Mouse (Mus musculus) forebrain, embryonic 15.5 days (tissue): ENCODE results near the gene Ptpn14. TPM values are rescaled to one million over a fixed set of nuclear protein-coding genes. Genes with fewer than 3 reads are reported as not detected.

Experiments
- ATAC-seq: fragments of 200-750 bp; cut with Nextera tagmentation; replicated peaks from 2 replicates; pipeline ENCODE4 v1.8.0; 2017; ENCODE audit warnings: mild to moderate bottlenecking, moderate TSS enrichment, moderate library complexity
- H3K27ac ChIP-seq: fragments of 300-500 bp; sonication (generic); replicated peaks from 2 replicates; pipeline ENCODE4 v1.5.1; 2015; ENCODE audit warnings: mild to moderate bottlenecking, inconsistent platforms
- H3K27me3 ChIP-seq: fragments of 300-500 bp; sonication (generic); 2 replicates; pipeline ENCODE4 v1.6.1; 2015; ENCODE audit warnings: inconsistent platforms
- H3K36me3 ChIP-seq: fragments of 300-500 bp; sonication (generic); 2 replicates; pipeline ENCODE4 v1.6.1; 2015; ENCODE audit warnings: mild to moderate bottlenecking, inconsistent platforms
- H3K4me1 ChIP-seq: fragments of 300-500 bp; sonication (generic); 2 replicates; pipeline ENCODE4 v1.6.1; 2015; ENCODE audit warnings: inconsistent platforms
- H3K4me2 ChIP-seq: fragments of 300-500 bp; sonication (generic); replicated peaks from 2 replicates; pipeline ENCODE4 v1.6.1; 2015; ENCODE audit warnings: mild to moderate bottlenecking, inconsistent platforms
- H3K4me3 ChIP-seq: fragments of 300-500 bp; sonication (generic); 2 replicates; pipeline ENCODE4 v1.5.1; 2015; ENCODE audit warnings: mild to moderate bottlenecking, inconsistent platforms
- H3K9ac ChIP-seq: fragments of 300-500 bp; sonication (generic); replicated peaks from 2 replicates; pipeline ENCODE4 v1.6.1; 2015; ENCODE audit warnings: mild to moderate bottlenecking, inconsistent platforms
- H3K9me3 ChIP-seq: fragments of 300-500 bp; sonication (generic); 2 replicates; pipeline ENCODE4 v1.6.1; 2016; ENCODE audit warnings: inconsistent platforms
- WGBS: fragments of 180-500 bp; shearing (Covaris S2); methylation state at CpG from one replicate; pipeline ENCODE4 v1.1.7; 2015; ENCODE audit warnings: mixed read lengths; 5-methylcytosine and 5-hydroxymethylcytosine counted together
- polyA plus RNA-seq: library from polyadenylated mRNA; unstranded; fragments of >200 nt; fragmentation: Nextera tagmentation; extraction: Ambion mirVana; gene quantifications from 2 replicates; pipeline ENCODE4 v1.2.1, GENCODE M21; 2015

Ptpn14 gene
- polyA plus RNA-seq, 1 experiment from 2014 or later: 0.64 TPM

DNA sequence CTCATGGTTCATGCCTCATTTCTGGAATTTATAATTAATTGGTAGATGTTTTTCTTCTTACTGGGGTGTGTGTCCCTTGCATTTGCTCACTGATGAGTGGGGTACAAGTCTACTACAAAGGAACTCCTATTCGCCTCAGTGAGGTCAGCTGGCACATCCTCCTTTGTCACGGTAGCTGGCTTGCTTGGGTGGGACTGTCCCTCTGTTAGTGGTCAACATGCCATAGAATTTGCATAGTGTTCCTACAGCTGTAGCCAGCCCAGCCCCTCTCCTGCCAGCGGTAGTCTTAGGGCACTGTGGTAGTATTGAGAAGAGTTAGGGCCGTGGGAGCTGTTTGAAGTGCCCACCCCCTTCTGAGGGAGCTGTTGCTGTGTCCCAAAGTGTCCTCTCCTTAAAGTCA lies 73.2 kb downstream of the Ptpn14 start:
- Histone ChIP-seq H3K9ac (no peak overlapping the region), H3K9me3 (no peaks in the 10 kb centered on the region), H3K27me3 (peaks cover 23% of the 10 kb centered on the region; the same call in 1 of the 2 replicates), H3K4me1 (no peaks in the 10 kb centered on the region), H3K4me3 (no peak overlapping the region), H3K36me3 (no peaks in the 10 kb centered on the region), H3K27ac (no peak overlapping the region), H3K4me2 (no peak overlapping the region)
- no peak for ATAC-seq
- WGBS: 98% methylated on average over 4 of the region's 4 CpGs

- no peak overlapping the region for H3K9ac ChIP-seq
- H3K4me2 ChIP-seq: no peak overlapping the region
- H3K27ac ChIP-seq: no peak overlapping the region
- peaks cover 11% of the 10 kb centered on the region; the same call in 1 of the 2 replicates for H3K27me3 ChIP-seq
- H3K4me3 ChIP-seq: no peak overlapping the region
- no peaks in the 10 kb centered on the region for H3K9me3 ChIP-seq
- no peaks in the 10 kb centered on the region for H3K36me3 ChIP-seq
- no peak for ATAC-seq
- no peaks in the 10 kb centered on the region for H3K4me1 ChIP-seq
- 94% methylated on average over 4 of the region's 4 CpGs for whole genome bisulfite sequencing
These were observed 74.5 kb downstream of the Ptpn14 start for GRCm38 (mm10) chr1:189802575-189802974.

- no peak overlapping the region for H3K4me3 ChIP-seq
- no peaks in the 10 kb centered on the region for H3K36me3 ChIP-seq
- no peaks in the 10 kb centered on the region for H3K9me3 ChIP-seq
- H3K27me3 ChIP-seq: no peaks in the 10 kb centered on the region; the same call in 1 of the 2 replicates
- H3K4me2 ChIP-seq: no peak overlapping the region
- no peak for ATAC-seq
- 92% methylated on average over 11 of the region's 11 CpGs for WGBS
- no peak overlapping the region for H3K27ac ChIP-seq
- no peak overlapping the region for H3K9ac ChIP-seq
- no peaks in the 10 kb centered on the region for H3K4me1 ChIP-seq
These were observed 75.7 kb downstream of the Ptpn14 start for GRCm38 (mm10) chr1:189803742-189804141.

DNA sequence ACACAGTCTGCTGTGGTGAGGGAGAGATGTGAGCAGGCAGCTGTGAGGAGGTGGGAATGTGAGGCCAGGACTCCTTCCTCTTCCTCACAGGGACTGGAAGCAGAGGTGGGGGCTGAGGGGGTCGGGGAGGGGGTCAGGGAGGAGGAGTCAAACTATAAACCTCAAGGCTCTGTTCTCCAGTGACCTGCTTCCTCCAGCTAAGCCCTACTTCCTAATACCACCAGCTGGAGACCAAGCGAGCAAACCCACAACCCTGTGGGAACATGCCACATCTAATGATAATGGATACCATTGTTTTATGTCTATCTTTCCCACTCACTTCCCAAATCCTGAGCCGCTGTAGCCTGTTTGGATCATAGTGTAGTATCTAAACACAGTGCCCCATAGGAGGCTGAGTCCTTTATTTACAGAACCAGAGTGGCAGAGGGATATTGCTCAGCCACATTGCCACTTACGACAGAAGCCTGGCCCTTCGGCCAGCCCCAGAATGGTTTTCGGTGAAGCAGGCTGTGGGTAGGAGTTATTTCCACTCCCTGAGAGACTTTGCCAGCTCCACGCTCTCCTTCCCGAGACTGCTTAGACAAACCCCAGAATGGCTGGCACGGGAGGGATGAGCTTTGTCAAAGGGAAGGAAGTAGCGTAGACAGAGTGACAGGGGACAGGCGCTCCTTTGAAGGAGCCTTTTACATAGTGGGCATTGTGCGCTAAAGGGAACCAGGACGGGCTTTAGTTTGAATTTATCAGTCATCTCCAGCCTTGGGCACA lies 78.6 kb downstream of the Ptpn14 start:
- H3K4me3 ChIP-seq: no peak overlapping the region
- H3K4me1 ChIP-seq: no peaks in the 10 kb centered on the region
- H3K4me2 ChIP-seq: no peak overlapping the region
- no peaks in the 10 kb centered on the region for H3K36me3 ChIP-seq
- H3K9me3 ChIP-seq: no peaks in the 10 kb centered on the region
- H3K27ac ChIP-seq: no peak overlapping the region
- H3K27me3 ChIP-seq: no peaks in the 10 kb centered on the region
- WGBS: 82% methylated on average over 13 of the region's 13 CpGs
- no peak for ATAC-seq
- H3K9ac ChIP-seq: no peak overlapping the region

DNA sequence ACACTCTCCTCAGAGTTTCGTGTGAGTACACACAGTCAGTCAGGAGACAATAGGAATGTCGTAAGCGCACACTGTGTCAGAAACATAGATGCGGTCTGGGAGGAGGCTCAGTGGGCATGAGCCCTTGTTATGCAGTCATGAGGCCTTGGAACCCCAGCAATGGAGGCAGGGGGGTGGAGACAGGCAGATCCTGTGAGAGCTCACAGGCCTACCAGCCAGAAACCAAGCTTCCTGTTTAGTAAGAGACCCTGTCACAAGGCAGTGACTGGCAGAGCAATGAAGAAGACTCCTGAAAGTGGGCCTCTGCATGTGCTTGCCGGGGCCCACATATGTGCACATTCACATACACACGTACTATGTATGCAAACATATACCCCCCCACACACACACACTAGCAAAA lies 79.9 kb downstream of the Ptpn14 start:
- Histone ChIP-seq H3K4me1 (no peaks in the 10 kb centered on the region), H3K27ac (no peak overlapping the region), H3K9me3 (no peaks in the 10 kb centered on the region), H3K4me3 (no peak overlapping the region), H3K9ac (no peak overlapping the region), H3K27me3 (no peaks in the 10 kb centered on the region), H3K36me3 (no peaks in the 10 kb centered on the region), H3K4me2 (no peak overlapping the region)
- 90% methylated on average over 6 of the region's 6 CpGs for WGBS
- no peak for ATAC-seq

GRCm38 (mm10) chr1:189808453-189808852 lies 80.4 kb downstream of the Ptpn14 start:
- H3K9me3 ChIP-seq: no peaks in the 10 kb centered on the region
- 89% methylated on average over 2 of the region's 2 CpGs for WGBS
- no peak overlapping the region for H3K27ac ChIP-seq
- H3K4me3 ChIP-seq: no peak overlapping the region
- no peaks in the 10 kb centered on the region for H3K4me1 ChIP-seq
- H3K4me2 ChIP-seq: no peak overlapping the region
- ATAC-seq: no peak
- no peaks in the 10 kb centered on the region for H3K36me3 ChIP-seq
- H3K27me3 ChIP-seq: no peaks in the 10 kb centered on the region
- no peak overlapping the region for H3K9ac ChIP-seq

DNA sequence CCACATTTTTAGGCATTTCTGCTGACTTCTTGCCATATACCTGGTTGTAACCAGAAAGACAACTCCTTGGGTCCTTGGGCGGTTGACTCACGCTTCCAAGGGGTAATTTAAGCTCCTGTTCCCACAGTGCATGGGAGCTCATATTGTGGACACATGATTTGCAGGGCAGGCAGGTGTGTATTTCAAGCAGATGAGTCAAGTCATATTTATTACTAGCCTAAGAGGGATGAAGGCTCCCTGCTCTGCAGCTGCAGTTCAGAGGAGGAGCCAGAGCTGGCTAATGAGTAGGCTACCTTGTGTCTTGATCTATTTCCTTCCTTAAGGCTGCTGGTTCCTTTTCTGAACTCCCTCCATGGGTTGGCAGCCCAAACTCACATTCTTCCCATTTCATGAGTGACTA lies 83.7 kb downstream of the Ptpn14 start:
- Histone ChIP-seq H3K4me1 (no peaks in the 10 kb centered on the region), H3K4me2 (no peak overlapping the region), H3K36me3 (no peaks in the 10 kb centered on the region), H3K9ac (no peak overlapping the region), H3K4me3 (no peak overlapping the region), H3K9me3 (no peaks in the 10 kb centered on the region), H3K27me3 (no peaks in the 10 kb centered on the region), H3K27ac (no peak overlapping the region)
- no peak for ATAC-seq
- WGBS: 96% methylated on average over 2 of the region's 2 CpGs

- no peaks in the 10 kb centered on the region for H3K4me1 ChIP-seq
- H3K27ac ChIP-seq: no peak overlapping the region
- H3K4me2 ChIP-seq: no peak overlapping the region
- no peak overlapping the region for H3K9ac ChIP-seq
- 89% methylated on average over 4 of the region's 4 CpGs for WGBS
- no peak for ATAC-seq
- H3K9me3 ChIP-seq: no peaks in the 10 kb centered on the region
- H3K4me3 ChIP-seq: no peak overlapping the region
- H3K36me3 ChIP-seq: no peaks in the 10 kb centered on the region
- no peaks in the 10 kb centered on the region for H3K27me3 ChIP-seq
These were observed 86.3 kb downstream of the Ptpn14 start for GRCm38 (mm10) chr1:189814385-189814784.

- Histone ChIP-seq H3K9ac (no peak overlapping the region), H3K4me2 (no peak overlapping the region), H3K9me3 (no peaks in the 10 kb centered on the region), H3K27ac (no peak overlapping the region), H3K36me3 (no peaks in the 10 kb centered on the region), H3K27me3 (no peaks in the 10 kb centered on the region), H3K4me3 (no peak overlapping the region), H3K4me1 (no peaks in the 10 kb centered on the region)
- no peak for ATAC-seq
- WGBS: 90% methylated on average over 8 of the region's 8 CpGs
These were observed 89.0 kb downstream of the Ptpn14 start for GRCm38 (mm10) chr1:189817089-189817488.

DNA sequence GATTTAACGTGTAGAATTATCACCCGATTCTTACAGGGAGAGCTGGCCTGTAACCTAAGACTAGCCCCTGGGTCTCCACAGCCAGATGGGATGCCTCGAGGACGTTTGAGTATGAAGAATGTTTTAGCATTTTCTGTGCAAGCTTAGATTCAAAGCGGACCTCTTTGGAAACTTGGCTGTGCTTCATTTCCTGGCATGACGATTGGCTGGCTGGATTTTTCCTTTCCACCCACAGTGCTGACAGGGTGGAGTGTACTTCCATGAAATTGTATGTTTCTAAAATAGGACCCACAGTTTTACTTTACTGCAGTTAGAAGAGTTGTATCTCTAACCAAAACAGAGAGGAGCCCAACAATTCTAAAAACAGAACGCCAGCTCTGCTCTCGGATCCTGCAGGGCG lies 89.7 kb downstream of the Ptpn14 start:
- Histone ChIP-seq H3K27me3 (no peaks in the 10 kb centered on the region), H3K4me3 (no peak overlapping the region), H3K27ac (no peak overlapping the region), H3K36me3 (no peaks in the 10 kb centered on the region), H3K9ac (no peak overlapping the region), H3K4me2 (no peak overlapping the region), H3K9me3 (no peaks in the 10 kb centered on the region), H3K4me1 (no peaks in the 10 kb centered on the region)
- ATAC-seq: no peak
- 79% methylated on average over 9 of the region's 9 CpGs for WGBS

DNA sequence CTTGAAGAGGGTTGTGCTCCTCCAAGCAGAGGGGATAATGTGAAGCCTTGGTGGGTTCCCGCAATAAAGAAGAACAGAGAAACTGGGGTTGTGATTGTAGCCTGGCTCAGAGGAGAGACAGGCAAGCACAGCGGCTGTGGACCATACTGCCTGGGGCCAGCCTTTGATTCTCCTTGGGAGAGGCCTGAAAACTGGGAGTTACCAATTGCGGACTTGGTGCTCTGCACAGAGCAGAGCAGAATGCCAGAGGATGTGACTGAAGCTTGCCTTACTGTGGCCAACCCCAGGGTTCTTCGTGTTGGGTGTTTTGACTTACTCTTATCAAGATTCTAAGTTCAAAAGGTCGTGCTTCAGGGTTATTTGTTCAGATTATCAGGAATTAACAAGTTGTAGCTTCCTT lies 92.0 kb downstream of the Ptpn14 start:
- no peaks in the 10 kb centered on the region for H3K4me1 ChIP-seq
- H3K4me2 ChIP-seq: no peak overlapping the region
- H3K27ac ChIP-seq: no peak overlapping the region
- no peak overlapping the region for H3K9ac ChIP-seq
- WGBS: 73% methylated on average over 5 of the region's 5 CpGs
- H3K27me3 ChIP-seq: no peaks in the 10 kb centered on the region
- H3K9me3 ChIP-seq: no peaks in the 10 kb centered on the region
- H3K36me3 ChIP-seq: no peaks in the 10 kb centered on the region
- H3K4me3 ChIP-seq: no peak overlapping the region
- no peak for ATAC-seq

GRCm38 (mm10) chr1:189824436-189824835 lies 96.4 kb downstream of the Ptpn14 start:
- 77% methylated on average over 5 of the region's 5 CpGs for WGBS

GRCm38 (mm10) chr1:189830391-189830790 lies 102.3 kb downstream of the Ptpn14 start:
- WGBS: 49% methylated on average over 4 of the region's 4 CpGs
- H3K27ac ChIP-seq: no peak overlapping the region
- no peak overlapping the region for H3K4me2 ChIP-seq
- no peaks in the 10 kb centered on the region for H3K9me3 ChIP-seq
- no peak overlapping the region for H3K4me3 ChIP-seq
- no peak for ATAC-seq
- H3K36me3 ChIP-seq: no peaks in the 10 kb centered on the region
- no peaks in the 10 kb centered on the region for H3K4me1 ChIP-seq
- H3K27me3 ChIP-seq: no peaks in the 10 kb centered on the region
- no peak overlapping the region for H3K9ac ChIP-seq

More at GRCm38 (mm10) chr1:189824436-189824835, 96.4 kb downstream of the Ptpn14 start:
- H3K4me1 ChIP-seq: no peaks in the 10 kb centered on the region
- no peaks in the 10 kb centered on the region for H3K36me3 ChIP-seq
- ATAC-seq: no peak
- H3K9me3 ChIP-seq: no peaks in the 10 kb centered on the region
- no peak overlapping the region for H3K9ac ChIP-seq
- H3K4me3 ChIP-seq: no peak overlapping the region
- no peak overlapping the region for H3K27ac ChIP-seq
- H3K27me3 ChIP-seq: no peaks in the 10 kb centered on the region
- no peak overlapping the region for H3K4me2 ChIP-seq
